Mouse (Mus musculus): ENCODE results near the gene Tbc1d30. TPM values are rescaled to one million over a fixed set of nuclear protein-coding genes. Genes with fewer than 3 reads are reported as not detected.

Tbc1d30 gene
- polyA plus RNA-seq, 2 experiments = 0.11 to 0.26 TPM

GRCm38 (mm10) chr10:121329586-121329985 is 21.5 kb downstream of the Tbc1d30 start:
- H3K4me2 ChIP-seq (ENCODE audit: low read depth) = no peak overlapping the region

GRCm38 (mm10) chr10:121326167-121326566 is 24.9 kb downstream of the Tbc1d30 start:
- no peak for DNase-seq (ENCODE audit: low read depth in 3 of 3, low spot score in 3 of 3)
- TF ChIP-seq EP300 (IDR thresholded peaks at IDR 0.05; ENCODE audit: low read depth) (no peak), CTCF (IDR thresholded peaks at IDR 0.05; ENCODE audit: low read depth) (peak; percentile 42; the same call in 1 of the 2 replicates)
- Histone ChIP-seq H3K27me3 (ENCODE audit: control insufficient read depth, insufficient read depth, low read length) (no peaks in the 10 kb centered on the region), H3K4me1 (replicated peaks; ENCODE audit: control insufficient read depth in 2 of 2, insufficient read depth in 2 of 2, low read length in 1 of 2) (peaks cover 0 to 2% of the 10 kb centered on the region in 2 experiments; a peak in 1 of 4 replicates), H3K9me3 (ENCODE audit: control insufficient read depth, low read length) (no peaks in the 10 kb centered on the region), H3K4me3 (ENCODE audit: insufficient read depth in 1 of 2, low read depth in 2 of 2, low read length in 2 of 2) (no peak overlapping the region), H3K27ac (no peak overlapping the region), H3K36me3 (replicated peaks; ENCODE audit: control insufficient read depth, insufficient read depth, low read depth) (no peaks in the 10 kb centered on the region), H3K9ac (replicated peaks) (no peak overlapping the region), H3K4me2 (ENCODE audit: low read depth) (no peak overlapping the region)
- no peak for ATAC-seq (ENCODE audit: insufficient read depth)

More at GRCm38 (mm10) chr10:121329586-121329985, 21.5 kb downstream of the Tbc1d30 start:
- Histone ChIP-seq H3K36me3 (replicated peaks; ENCODE audit: control insufficient read depth, insufficient read depth, low read depth) (no peaks in the 10 kb centered on the region), H3K9me3 (ENCODE audit: control insufficient read depth, low read length) (no peaks in the 10 kb centered on the region), H3K9ac (replicated peaks) (no peak overlapping the region), H3K4me3 (ENCODE audit: insufficient read depth in 1 of 2, low read depth in 2 of 2, low read length in 2 of 2) (no peak overlapping the region), H3K27ac (no peak overlapping the region), H3K27me3 (ENCODE audit: control insufficient read depth, insufficient read depth, low read length) (no peaks in the 10 kb centered on the region), H3K4me1 (replicated peaks; ENCODE audit: control insufficient read depth in 2 of 2, insufficient read depth in 2 of 2, low read length in 1 of 2) (peaks cover 0 to 2% of the 10 kb centered on the region in 2 experiments; a peak in 1 of 4 replicates)
- no peak for TF ChIP-seq CTCF (IDR thresholded peaks at IDR 0.05; ENCODE audit: low read depth)
- TF ChIP-seq EP300 (IDR thresholded peaks at IDR 0.05; ENCODE audit: low read depth) = no peak
- no peak for DNase-seq (ENCODE audit: low read depth in 3 of 3, low spot score in 3 of 3)
- 59% methylated on average over 4 of the region's 4 CpGs for WGBS (ENCODE audit: insufficient replicate concordance)
- no peak for ATAC-seq (ENCODE audit: insufficient read depth)

GRCm38 (mm10) chr10:121323493-121323892 is 27.6 kb downstream of the Tbc1d30 start:
- DNase-seq (ENCODE audit: low read depth in 3 of 3, low spot score in 3 of 3) = no peak
- 79% methylated on average over 7 of the region's 7 CpGs for WGBS (ENCODE audit: insufficient replicate concordance)
- no peak overlapping the region for H3K4me2 ChIP-seq (ENCODE audit: low read depth)

GRCm38 (mm10) chr10:121318397-121318950 is 32.6 kb downstream of the Tbc1d30 start:
- Histone ChIP-seq H3K27ac (no peak overlapping the region), H3K4me3 (ENCODE audit: insufficient read depth in 1 of 2, low read depth in 2 of 2, low read length in 2 of 2) (no peak overlapping the region), H3K27me3 (ENCODE audit: control insufficient read depth, insufficient read depth, low read length) (peaks cover 3% of the 10 kb centered on the region), H3K9ac (replicated peaks) (no peak overlapping the region), H3K36me3 (replicated peaks; ENCODE audit: control insufficient read depth, insufficient read depth, low read depth) (no peaks in the 10 kb centered on the region), H3K9me3 (ENCODE audit: control insufficient read depth, low read length) (no peaks in the 10 kb centered on the region), H3K4me2 (ENCODE audit: low read depth) (no peak overlapping the region), H3K4me1 (replicated peaks; ENCODE audit: control insufficient read depth in 2 of 2, insufficient read depth in 2 of 2, low read length in 1 of 2) (no peaks in the 10 kb centered on the region)
- TF ChIP-seq EP300 (IDR thresholded peaks at IDR 0.05; ENCODE audit: low read depth) (no peak), CTCF (IDR thresholded peaks at IDR 0.05; ENCODE audit: low read depth) (no peak)
- no peak for DNase-seq (ENCODE audit: low read depth in 3 of 3, low spot score in 3 of 3)
- 71% methylated on average over 7 of the region's 7 CpGs for WGBS (ENCODE audit: insufficient replicate concordance)
- no peak for ATAC-seq (ENCODE audit: insufficient read depth)

More at GRCm38 (mm10) chr10:121323493-121323892, 27.6 kb downstream of the Tbc1d30 start:
- Histone ChIP-seq H3K27ac (no peak overlapping the region), H3K9me3 (ENCODE audit: control insufficient read depth, low read length) (no peaks in the 10 kb centered on the region), H3K27me3 (ENCODE audit: control insufficient read depth, insufficient read depth, low read length) (no peaks in the 10 kb centered on the region), H3K36me3 (replicated peaks; ENCODE audit: control insufficient read depth, insufficient read depth, low read depth) (no peaks in the 10 kb centered on the region), H3K9ac (replicated peaks) (no peak overlapping the region), H3K4me1 (replicated peaks; ENCODE audit: control insufficient read depth in 2 of 2, insufficient read depth in 2 of 2, low read length in 1 of 2) (no peaks in the 10 kb centered on the region), H3K4me3 (ENCODE audit: insufficient read depth in 1 of 2, low read depth in 2 of 2, low read length in 2 of 2) (no peak overlapping the region)
- TF ChIP-seq EP300 (IDR thresholded peaks at IDR 0.05; ENCODE audit: low read depth) = no peak
- no peak for TF ChIP-seq CTCF (IDR thresholded peaks at IDR 0.05; ENCODE audit: low read depth)
- ATAC-seq (ENCODE audit: insufficient read depth) = no peak

GRCm38 (mm10) chr10:121316361-121316760 is 34.7 kb downstream of the Tbc1d30 start:
- no peaks in the 10 kb centered on the region for H3K36me3 ChIP-seq (replicated peaks; ENCODE audit: control insufficient read depth, insufficient read depth, low read depth)
- H3K9ac ChIP-seq (replicated peaks) = no peak overlapping the region
- TF ChIP-seq EP300 (IDR thresholded peaks at IDR 0.05; ENCODE audit: low read depth) (no peak), CTCF (IDR thresholded peaks at IDR 0.05; ENCODE audit: low read depth) (no peak)
- no peaks in the 10 kb centered on the region for H3K4me1 ChIP-seq (replicated peaks; ENCODE audit: control insufficient read depth in 2 of 2, insufficient read depth in 2 of 2, low read length in 1 of 2)
- H3K27me3 ChIP-seq (ENCODE audit: control insufficient read depth, insufficient read depth, low read length) = peaks cover 15% of the 10 kb centered on the region
- ATAC-seq (ENCODE audit: insufficient read depth) (no peak), DNase-seq (ENCODE audit: low read depth in 3 of 3, low spot score in 3 of 3) (no peak)
- H3K4me2 ChIP-seq (ENCODE audit: low read depth) = no peak overlapping the region
- H3K4me3 ChIP-seq (ENCODE audit: insufficient read depth in 1 of 2, low read depth in 2 of 2, low read length in 2 of 2) = no peak overlapping the region
- 27% methylated on average over 10 of the region's 10 CpGs for WGBS (ENCODE audit: insufficient replicate concordance)
- no peak overlapping the region for H3K27ac ChIP-seq
- H3K9me3 ChIP-seq (ENCODE audit: control insufficient read depth, low read length) = no peaks in the 10 kb centered on the region

All from liver, embryonic 14.5 days (tissue).